Mouse (Mus musculus): ENCODE data around the gene Gria3.

GRCm38 (mm10) chrX:41644954-41645353 is 244.3 kb downstream of the Gria3 start:
- TF ChIP-seq MAFK (IDR thresholded peaks at IDR 0.05; ENCODE audit: insufficient read depth, low read depth, low read length) = no peak
- TF ChIP-seq CHD2 (IDR thresholded peaks at IDR 0.05; ENCODE audit: low read depth, low read length) = no peak
- TF ChIP-seq ZNF384 (IDR thresholded peaks at IDR 0.05; ENCODE audit: low read depth, low read length) = no peak

Data from ES-E14 (cell line).